11 mouse cellular contexts compared by ENCODE assay signal in genomic region chr15:78839744-78840143, GRCm38 (mm10). TPM values are rescaled to one million over a fixed set of nuclear protein-coding genes. Genes with fewer than 3 reads are reported as not detected.
DNase-seq lines count a peak whose midpoint lies in the region; ATAC-seq lines count a peak whose summit lies in the region.
"Had no signal": no experiment of that assay in that cellular context is flagged by ENCODE, and none has a peak within 500 bp of the region (broad histone marks: within the 10 kb centered on the region; RNA-seq: fewer than 3 reads in every experiment).

No protein-coding gene starts in this region.

- no peaks in the 10 kb centered on the region; the same call in 1 of the 2 replicates for H3K27me3 ChIP-seq in embryonic facial prominence, embryonic 13.5 days
- peaks cover 29% of the 10 kb centered on the region for H3K27me3 ChIP-seq in midbrain, embryonic 14.5 days (ENCODE audit: control insufficient read depth, insufficient read depth, low read length)

- 0% methylated on average over 2 of the region's 2 CpGs for WGBS in embryonic facial prominence, embryonic 13.5 days
- 2% methylated on average over 2 of the region's 2 CpGs for WGBS in midbrain, embryonic 14.5 days

- no peak overlapping the region for H3K4me3 ChIP-seq in embryonic facial prominence, embryonic 13.5 days
- no peak overlapping the region for H3K4me3 ChIP-seq in midbrain, embryonic 14.5 days (replicated peaks; ENCODE audit: low read depth, low read length)

- H3K9ac ChIP-seq in embryonic facial prominence, embryonic 13.5 days: 0 out of 2 replicates have a peak overlapping the region, but pooled peaks have one; percentile 57
- no peak overlapping the region; the same call in 1 of the 2 replicates for H3K9ac ChIP-seq in midbrain, embryonic 14.5 days (replicated peaks; ENCODE audit: low read length)

- peak; percentile 56 to 68 for DNase-seq in kidney, postnatal 4 days
- no peak for DNase-seq in kidney, postnatal 14 days
- DNase-seq in heart, postnatal 4 days: peak; percentile 34
- DNase-seq in midbrain, embryonic 14.5 days: peak; percentile 70
- DNase-seq in yolk sac, embryonic 10.5 days (ENCODE audit: low spot score): no peak
- no peak for DNase-seq in urinary bladder, postnatal 36 days (ENCODE audit: low spot score in 2 of 2)
- DNase-seq in frontal cortex, postnatal 14 days (ENCODE audit: low spot score in 2 of 2): no peak
- DNase-seq: cerebellum, adult 11 months had no signal

- H3K9me3 ChIP-seq in embryonic facial prominence, embryonic 13.5 days: no peaks in the 10 kb centered on the region
- H3K9me3 ChIP-seq in midbrain, embryonic 14.5 days (ENCODE audit: control insufficient read depth, low read length): no peaks in the 10 kb centered on the region

- H3K36me3 ChIP-seq in embryonic facial prominence, embryonic 13.5 days: no peaks in the 10 kb centered on the region
- no peaks in the 10 kb centered on the region for H3K36me3 ChIP-seq in midbrain, embryonic 14.5 days (ENCODE audit: control insufficient read depth, insufficient read depth, low read length)

- H3K4me2 ChIP-seq in embryonic facial prominence, embryonic 13.5 days: peak overlapping the region; percentile 41
- no peak overlapping the region; the same call in 1 of the 2 replicates for H3K4me2 ChIP-seq in midbrain, embryonic 14.5 days (ENCODE audit: low read length)

- peak; percentile 44; the same call in 1 of the 2 replicates for ATAC-seq in embryonic facial prominence, embryonic 13.5 days (ENCODE audit: insufficient number of reproducible peaks, insufficient read depth, low FRiP score, low TSS enrichment, low read depth)
- no peak for ATAC-seq in midbrain, embryonic 14.5 days (ENCODE audit: low FRiP score, low TSS enrichment)

- peak overlapping the region; percentile 81 for H3K27ac ChIP-seq in embryonic facial prominence, embryonic 13.5 days
- peak overlapping the region; percentile 55 for H3K27ac ChIP-seq in midbrain, embryonic 14.5 days (replicated peaks; ENCODE audit: low read depth, low read length)

- peaks cover 75% of the 10 kb centered on the region for H3K4me1 ChIP-seq in embryonic facial prominence, embryonic 13.5 days
- peaks cover 42% of the 10 kb centered on the region for H3K4me1 ChIP-seq in midbrain, embryonic 14.5 days (ENCODE audit: control insufficient read depth, insufficient read depth, low read length)

RNA-seq across cellular contexts. Expression of gene Cdc42ep1, which starts 2.7 kb away (rescaled TPM):
- polyA plus RNA-seq in embryonic facial prominence, embryonic 13.5 days (2015; fragmentation: Nextera tagmentation; extraction: Ambion mirVana): 25.2 and 28.6 TPM in 2 replicates
- 10 to 100 TPM; 55.3 to 59.9 TPM for total RNA-seq in heart, postnatal 4 days (2021)
- 7.8 and 8.8 TPM in 2 replicates for polyA plus RNA-seq in midbrain, embryonic 14.5 days (2014; fragmentation: Nextera tagmentation; extraction: Ambion mirVana)
- total RNA-seq: megakaryocyte-erythroid progenitor cell, adult 5-6 weeks had no signal

RNA-seq across cellular contexts. Expression of gene Lgals2, which starts 15.6 kb away (rescaled TPM):
- polyA plus RNA-seq in embryonic facial prominence, embryonic 13.5 days (2015; fragmentation: Nextera tagmentation; extraction: Ambion mirVana): 1.3 TPM in 1 of 2 replicates, not detected in the other
- not detected for total RNA-seq in heart, postnatal 4 days (2021)
- not detected in 2 replicates for polyA plus RNA-seq in midbrain, embryonic 14.5 days (2014; fragmentation: Nextera tagmentation; extraction: Ambion mirVana)
- total RNA-seq: megakaryocyte-erythroid progenitor cell, adult 5-6 weeks; MEL had no signal

RNA-seq across cellular contexts. Expression of gene Card10, which starts 36.9 kb away (rescaled TPM):
- polyA plus RNA-seq in embryonic facial prominence, embryonic 13.5 days (2015; fragmentation: Nextera tagmentation; extraction: Ambion mirVana): 3.0 and 3.2 TPM in 2 replicates
- 10 to 100 TPM; 15.9 to 18.8 TPM for total RNA-seq in heart, postnatal 4 days (2021)
- polyA plus RNA-seq in midbrain, embryonic 14.5 days (2014; fragmentation: Nextera tagmentation; extraction: Ambion mirVana): 1.3 and 1.6 TPM in 2 replicates
- total RNA-seq: megakaryocyte-erythroid progenitor cell, adult 5-6 weeks; MEL had no signal

RNA-seq across cellular contexts. Expression of gene Gga1, which starts 37.2 kb away (rescaled TPM):
- polyA plus RNA-seq in embryonic facial prominence, embryonic 13.5 days (2015; fragmentation: Nextera tagmentation; extraction: Ambion mirVana): 42.5 and 51.8 TPM in 2 replicates
- total RNA-seq in heart, postnatal 4 days (2021): 10 to 100 TPM; 47.1 to 47.6 TPM
- polyA plus RNA-seq in midbrain, embryonic 14.5 days (2014; fragmentation: Nextera tagmentation; extraction: Ambion mirVana): 37.3 and 42.0 TPM in 2 replicates

RNA-seq across cellular contexts. Expression of gene Gm49510, which starts 59.7 kb away (rescaled TPM):
- polyA plus RNA-seq in embryonic facial prominence, embryonic 13.5 days (2015; fragmentation: Nextera tagmentation; extraction: Ambion mirVana): 0.18 and 0.25 TPM in 2 replicates
- total RNA-seq in heart, postnatal 4 days (2021): under 1 TPM in 1 of 2 experiments, not detected in 1; 0.29 TPM
- not detected in 2 replicates for polyA plus RNA-seq in midbrain, embryonic 14.5 days (2014; fragmentation: Nextera tagmentation; extraction: Ambion mirVana)
- total RNA-seq: megakaryocyte-erythroid progenitor cell, adult 5-6 weeks had no signal

Comparison
In these comparisons a context has a peak if more than half of its experiments do, and no peak if none do; other contexts are left out.
1. DNase-seq: peak in kidney, postnatal 4 days (2 of 2), heart, postnatal 4 days (single experiment) and midbrain, embryonic 14.5 days (single experiment); none in kidney, postnatal 14 days (single experiment), yolk sac, embryonic 10.5 days (single experiment), urinary bladder, postnatal 36 days (0 of 2) and frontal cortex, postnatal 14 days (0 of 2).